Mouse (Mus musculus): Measurements from ENCODE around the gene Has1.

DNA sequence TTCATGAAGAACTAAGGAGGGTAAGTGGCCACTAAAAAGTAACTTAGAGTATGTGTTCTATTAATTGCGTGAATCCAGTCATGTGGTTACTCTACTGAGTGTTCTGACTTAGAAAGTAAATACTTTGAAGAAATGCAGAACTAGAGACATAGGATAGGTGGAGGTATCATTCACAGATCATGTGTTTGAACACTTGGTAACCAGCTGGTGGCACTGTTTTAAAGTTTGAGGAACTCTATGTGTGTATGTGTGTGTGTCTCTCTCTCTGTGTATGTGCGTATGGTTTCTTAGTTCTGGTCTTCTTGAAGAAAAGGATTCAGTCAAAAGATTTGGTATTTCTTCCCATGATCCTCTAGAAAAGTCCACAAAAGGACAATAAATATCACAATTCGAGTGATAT is 5.1 kb upstream of the Has1 start:
- TF ChIP-seq POLR2A (IDR thresholded peaks at IDR 0.05; ENCODE audit: extremely low read depth, insufficient read depth, low read length) (no peak), CTCF (IDR thresholded peaks at IDR 0.05; ENCODE audit: extremely low read depth, insufficient read depth, low read length) (no peak)

Data from cortical plate, adult 2 months (tissue).